Mouse (Mus musculus) G1E (cell line): ENCODE measurements around the gene Ugt1a6a. TPM values are rescaled to one million over a fixed set of nuclear protein-coding genes. Genes with fewer than 3 reads are reported as not detected.
"Not testable (repeated sequence)": the region's sequence is repeated elsewhere in the genome, so short reads cannot be mapped to it uniquely, and the experiment has no call there.

ENCODE experiments used
- ATAC-seq: 2 replicates; pipeline ENCODE4 v1.8.0; 2016; ENCODE audit warnings: mild to moderate bottlenecking; ENCODE audit not compliant: insufficient number of reproducible peaks, poor library complexity, low FRiP score, severe bottlenecking; ENCODE audit errors: extremely low read depth
- DNase-seq: peaks from one replicate; pipeline ENCODE4 v3.0.0; 2012; ENCODE audit warnings: low spot score
- H3K27me3 ChIP-seq: 2 replicates; pipeline ENCODE4 v1.6.1; 2012; ENCODE audit warnings: mild to moderate bottlenecking, low read length, inconsistent platforms; ENCODE audit not compliant: insufficient read depth
- H3K36me3 ChIP-seq: replicated peaks from 2 replicates; pipeline ENCODE3; 2012; ENCODE audit warnings: mild to moderate bottlenecking, inconsistent platforms
- H3K4me1 ChIP-seq: 2 replicates; pipeline ENCODE4 v1.6.1; 2012; ENCODE audit warnings: low read depth, low read length, inconsistent platforms, mixed read lengths; ENCODE audit not compliant: insufficient read depth
- H3K4me3 ChIP-seq: 2 replicates; pipeline ENCODE4 v1.5.1; 2012; ENCODE audit warnings: low read depth, mild to moderate bottlenecking, inconsistent platforms, low read length, moderate library complexity, mixed read lengths
- H3K9me3 ChIP-seq: replicated peaks from 2 replicates; pipeline ENCODE4 v1.6.1; 2012; ENCODE audit warnings: inconsistent platforms
- CTCF ChIP-seq: IDR thresholded peaks from 2 replicates; pipeline ENCODE4 v1.5.1; 2012; ENCODE audit warnings: low read depth, low read length, inconsistent platforms, mixed read lengths
- GATA1 ChIP-seq: IDR thresholded peaks from 2 replicates; pipeline ENCODE4 v1.6.1; 2012; ENCODE audit warnings: borderline replicate concordance, low read length, inconsistent platforms, mixed read lengths
- GATA2 ChIP-seq: IDR thresholded peaks from 2 replicates; pipeline ENCODE4 v1.6.1; 2012; ENCODE audit warnings: low read depth, low read length, inconsistent platforms, borderline replicate concordance
- POLR2AphosphoS5 ChIP-seq: IDR thresholded peaks from 2 replicates; pipeline ENCODE4 v1.6.1; 2012; ENCODE audit warnings: low read depth, low read length, inconsistent platforms; ENCODE audit not compliant: insufficient replicate concordance
- TAL1 ChIP-seq: conservative IDR thresholded peaks from 2 replicates; pipeline ENCODE4 v1.6.1; 2012; ENCODE audit warnings: low read depth, low read length, inconsistent platforms, mixed read lengths
- polyA plus RNA-seq: library from polyadenylated mRNA; stranded (reverse); fragments of >175 nt; gene quantifications from 2 replicates; pipeline ENCODE4 v1.2.3, GENCODE M21; 2012
- total RNA-seq, 2 experiments: library from RNA; stranded (forward) in 1 of 2; stranded (reverse) in 1 of 2; fragments of 200-1000 nt in 1 of 2; fragments of >200 nt in 1 of 2; fragmentation: Nextera tagmentation in 1 of 2; gene quantifications; 2 replicates each; pipeline ENCODE4 v1.2.3; 2014 to 2017

Gene Ugt1a6a
- total RNA-seq (2014; fragmentation: Nextera tagmentation) (0.60 TPM in 1 of 2 replicates, not detected in the other), total RNA-seq (2017) (0.23 and 0.98 TPM in 2 replicates), polyA plus RNA-seq (not detected in 2 replicates)

- H3K9me3 ChIP-seq, H3K36me3 ChIP-seq, H3K4me3 ChIP-seq, H3K27me3 ChIP-seq, DNase-seq: not testable (repeated sequence)
- peak; percentile 92 for ATAC-seq
- peaks cover 22% of the 10 kb centered on the region for H3K4me1 ChIP-seq
Observed at GRCm38 (mm10) chr1:88134457-88135011, at the start of gene Ugt1a6a. Ugt1a6a (plus strand) TSS chr1:88134809.

- DNase-seq: no peak
- Histone ChIP-seq H3K9me3 (no peaks in the 10 kb centered on the region), H3K27me3 (peaks cover 39% of the 10 kb centered on the region), H3K36me3 (no peaks in the 10 kb centered on the region), H3K4me3 (no peak overlapping the region), H3K4me1 (no peaks in the 10 kb centered on the region)
- no peak for ATAC-seq
- no peak for TF ChIP-seq GATA1
- TF ChIP-seq CTCF: no peak
- no peak for TF ChIP-seq POLR2AphosphoS5
- no peak for TF ChIP-seq TAL1
- no peak for TF ChIP-seq GATA2
Observed at GRCm38 (mm10) chr1:88086125-88086524, 48.5 kb upstream of the Ugt1a6a start.

GRCm38 (mm10) chr1:88087513-88087912 lies 47.1 kb upstream of the Ugt1a6a start, which contains the start of gene Ugt1a8:
Ugt1a8 (plus strand) TSS chr1:88087813.
- TF ChIP-seq CTCF: no peak
- TF ChIP-seq POLR2AphosphoS5: no peak
- no peak for TF ChIP-seq GATA2
- TF ChIP-seq TAL1: no peak
- TF ChIP-seq GATA1: no peak
- H3K4me3 ChIP-seq: no peak within 1 kb of the TSS
- peaks cover 3% of the 10 kb centered on the region; the same call in 1 of the 2 replicates for H3K4me1 ChIP-seq
- peaks cover 38% of the 10 kb centered on the region for H3K27me3 ChIP-seq
- no peak for ATAC-seq
- H3K9me3 ChIP-seq: no peaks in the 10 kb centered on the region
- DNase-seq: no peak
- H3K36me3 ChIP-seq: no peaks in the 10 kb centered on the region

GRCm38 (mm10) chr1:88092341-88092740 lies 42.3 kb upstream of the Ugt1a6a start:
- TF ChIP-seq CTCF (no peak), GATA2 (no peak), POLR2AphosphoS5 (no peak), TAL1 (no peak), GATA1 (no peak)
- no peak for ATAC-seq
- peaks cover 18% of the 10 kb centered on the region for H3K4me1 ChIP-seq
- peaks cover 41% of the 10 kb centered on the region for H3K27me3 ChIP-seq
- H3K36me3 ChIP-seq: no peaks in the 10 kb centered on the region
- DNase-seq: no peak
- no peaks in the 10 kb centered on the region for H3K9me3 ChIP-seq
- H3K4me3 ChIP-seq: no peak overlapping the region

- not testable (repeated sequence) for DNase-seq
- H3K4me1 ChIP-seq: peaks cover 22% of the 10 kb centered on the region
Observed at GRCm38 (mm10) chr1:88094270-88094676, 40.3 kb upstream of the Ugt1a6a start.

GRCm38 (mm10) chr1:88094941-88095492 lies 39.6 kb upstream of the Ugt1a6a start, which contains the start of gene Ugt1a7c:
Ugt1a7c (plus strand) TSS chr1:88095062.
- Histone ChIP-seq H3K4me3 (no peak within 1 kb of the TSS; the same call in 1 of the 2 replicates), H3K36me3 (no peaks in the 10 kb centered on the region), H3K27me3 (peaks cover 27% of the 10 kb centered on the region), H3K4me1 (peaks cover 24% of the 10 kb centered on the region), H3K9me3 (no peaks in the 10 kb centered on the region)
- DNase-seq: no peak
- ATAC-seq: no peak
- no peak for TF ChIP-seq GATA2
- no peak for TF ChIP-seq TAL1
- no peak for TF ChIP-seq POLR2AphosphoS5
- TF ChIP-seq GATA1: no peak
- no peak for TF ChIP-seq CTCF

More at GRCm38 (mm10) chr1:88094270-88094676, 40.3 kb upstream of the Ugt1a6a start:
- not testable (repeated sequence) for H3K36me3 ChIP-seq, H3K9me3 ChIP-seq, H3K4me3 ChIP-seq
- peaks cover 28% of the 10 kb centered on the region for H3K27me3 ChIP-seq
- ATAC-seq: peak; percentile 51; the same call in 1 of the 2 replicates

GRCm38 (mm10) chr1:88098546-88098945 lies 36.1 kb upstream of the Ugt1a6a start:
- not testable (repeated sequence) for ATAC-seq, DNase-seq, H3K9me3 ChIP-seq, H3K4me3 ChIP-seq, H3K36me3 ChIP-seq
- Histone ChIP-seq H3K4me1 (peaks cover 41% of the 10 kb centered on the region), H3K27me3 (peaks cover 23% of the 10 kb centered on the region)

- Histone ChIP-seq H3K27me3 (peaks cover 18% of the 10 kb centered on the region), H3K4me1 (peaks cover 44% of the 10 kb centered on the region)
- not testable (repeated sequence) for DNase-seq, H3K9me3 ChIP-seq, ATAC-seq, H3K36me3 ChIP-seq, H3K4me3 ChIP-seq
Observed at GRCm38 (mm10) chr1:88099691-88100090, 34.9 kb upstream of the Ugt1a6a start.

- DNase-seq, H3K4me3 ChIP-seq, H3K9me3 ChIP-seq, H3K36me3 ChIP-seq: not testable (repeated sequence)
- peaks cover 57% of the 10 kb centered on the region for H3K4me1 ChIP-seq
- H3K27me3 ChIP-seq: peaks cover 10% of the 10 kb centered on the region; the same call in 1 of the 2 replicates
- ATAC-seq: peak; percentile 86
Observed at GRCm38 (mm10) chr1:88103019-88103418, 31.6 kb upstream of the Ugt1a6a start, which contains the start of gene Ugt1a6b. Ugt1a6b (plus strand) TSS chr1:88103252.
